Mouse (Mus musculus): Measurements from ENCODE around the gene Gsk3b. TPM values are rescaled to one million over a fixed set of nuclear protein-coding genes. Genes with fewer than 3 reads are reported as not detected.

Gsk3b gene
- total and polyA plus RNA-seq, 3 experiments: 6.1 to 30.8 (median 15.5) TPM

DNA sequence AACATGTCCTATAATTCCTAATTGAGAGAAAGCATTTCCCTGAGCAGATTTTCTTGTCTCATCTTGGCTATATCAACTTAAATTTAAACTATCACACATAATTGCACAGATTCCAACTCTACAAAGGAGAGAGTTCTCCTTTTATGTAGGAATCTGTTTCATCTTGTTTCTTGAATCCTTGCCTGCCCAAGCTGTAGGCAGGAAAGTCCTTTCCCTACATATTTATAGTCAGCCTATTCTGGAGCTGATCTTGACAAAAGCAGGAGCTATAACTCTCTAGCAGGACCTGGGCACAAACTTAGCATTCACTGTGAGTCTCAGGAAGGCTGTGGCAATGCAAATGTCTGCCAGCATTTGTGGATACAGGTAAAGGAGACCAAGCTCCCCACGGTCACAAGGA, 46.6 kb upstream of the Gsk3b start:
- dilution Hi-C loops (cut with MboI; ENCODE audit: extremely low pct_ligation_motif_present, extremely low pct_unique_long_range_greater_than_20kb, low sequenced_read_pairs): no loop called here

DNA sequence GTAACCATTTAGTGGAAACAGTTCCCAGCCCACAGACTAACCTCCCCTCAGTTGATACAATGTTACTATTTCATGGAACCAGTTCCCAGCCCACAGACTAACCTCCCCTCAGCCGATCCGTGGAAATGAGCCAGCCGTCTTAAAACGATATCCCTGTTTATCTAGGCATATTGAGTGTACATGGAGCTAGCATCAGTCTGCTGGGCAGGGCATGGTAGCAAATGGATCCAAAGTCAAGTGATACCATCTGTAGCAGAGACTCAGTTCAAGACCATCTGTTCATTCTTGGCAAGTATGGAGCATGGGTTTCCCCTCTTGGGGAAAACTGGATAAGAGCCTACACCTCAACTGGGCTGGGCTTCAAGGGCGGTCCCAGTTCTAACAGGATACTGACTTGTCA, 44.2 kb upstream of the Gsk3b start:
- TF ChIP-seq TCF12 (IDR thresholded peaks at IDR 0.05; ENCODE audit: low read depth, low read length): no peak
- no peak for TF ChIP-seq NRF1 (IDR thresholded peaks at IDR 0.05; ENCODE audit: low read depth, low read length)
- TF ChIP-seq RAD21 (IDR thresholded peaks at IDR 0.05; ENCODE audit: low read depth, low read length): no peak
- TF ChIP-seq CHD1 (IDR thresholded peaks at IDR 0.05; ENCODE audit: low read depth, low read length): no peak
- TF ChIP-seq BHLHE40 (IDR thresholded peaks at IDR 0.05; ENCODE audit: low read depth, low read length): no peak
- TF ChIP-seq CTCF (conservative IDR thresholded peaks at IDR 0.05 in 1 of 2, IDR thresholded peaks at IDR 0.05 in 1 of 2; ENCODE audit: low read depth in 2 of 2, low read length in 2 of 2): no peak
- TF ChIP-seq GABPA (IDR thresholded peaks at IDR 0.05; ENCODE audit: insufficient replicate concordance, low read depth, low read length): no peak
- no peak for TF ChIP-seq USF2 (conservative IDR thresholded peaks at IDR 0.05; ENCODE audit: low read depth, low read length)
- no peak for TF ChIP-seq MAZ (IDR thresholded peaks at IDR 0.05; ENCODE audit: low read depth, low read length)
- no peak for TF ChIP-seq ELF1 (IDR thresholded peaks at IDR 0.05; ENCODE audit: low read depth, low read length)
- no peak for TF ChIP-seq SMC3 (IDR thresholded peaks at IDR 0.05; ENCODE audit: low read depth, low read length)
- TF ChIP-seq MXI1 (IDR thresholded peaks at IDR 0.05; ENCODE audit: low read depth, low read length): no peak
- TF ChIP-seq E2F4 (IDR thresholded peaks at IDR 0.05; ENCODE audit: insufficient replicate concordance, low read depth, low read length): no peak
- no peak for TF ChIP-seq RCOR1 (conservative IDR thresholded peaks at IDR 0.05; ENCODE audit: low read depth, low read length)
- no peak overlapping the region for H3K27ac ChIP-seq (ENCODE audit: insufficient read depth, low read depth)
- dilution Hi-C loops (cut with MboI; ENCODE audit: extremely low pct_ligation_motif_present, extremely low pct_unique_long_range_greater_than_20kb, low sequenced_read_pairs) (no loop called here), in situ Hi-C loops (cut with MboI; ENCODE audit: low pct_ligation_motif_present, low pct_unique_long_range_greater_than_20kb, low sequenced_read_pairs) (no loop called here)
- peaks cover 0 to 5% of the 10 kb centered on the region in 2 experiments; a peak in 1 of 4 replicates for H3K4me1 ChIP-seq (ENCODE audit: control insufficient read depth in 1 of 2, insufficient read depth in 2 of 2)
- no peaks in the 10 kb centered on the region for H3K9me3 ChIP-seq (replicated peaks; ENCODE audit: low read length)
- no peak overlapping the region for H3K4me2 ChIP-seq (ENCODE audit: insufficient read depth, low read depth, poor library complexity, severe bottlenecking)
- H3K9ac ChIP-seq (ENCODE audit: insufficient read depth, low read depth): no peak overlapping the region
- DNase-seq (ENCODE audit: extremely low read depth): no peak
- no peaks in the 10 kb centered on the region for H3K36me3 ChIP-seq (replicated peaks in 1 of 2; ENCODE audit: control insufficient read depth in 1 of 2, insufficient read depth in 1 of 2, low read length in 1 of 2)
- H3K79me2 ChIP-seq (replicated peaks; ENCODE audit: control insufficient read depth, extremely low read depth, insufficient read depth, poor library complexity, severe bottlenecking): no peaks in the 10 kb centered on the region
- H3K27me3 ChIP-seq (replicated peaks): no peaks in the 10 kb centered on the region
- H3K4me3 ChIP-seq (replicated peaks in 1 of 3; ENCODE audit: low read depth in 2 of 3, low read length in 2 of 3, poor library complexity in 1 of 3): no peak overlapping the region

More for the DNA sequence above, 46.6 kb upstream of the Gsk3b start:
- TF ChIP-seq MXI1 (IDR thresholded peaks at IDR 0.05; ENCODE audit: low read depth, low read length) (no peak), ZKSCAN1 (IDR thresholded peaks at IDR 0.05; ENCODE audit: borderline replicate concordance, low read depth, low read length) (no peak), USF1 (IDR thresholded peaks at IDR 0.05; ENCODE audit: low read depth, low read length) (no peak), JUND (conservative IDR thresholded peaks at IDR 0.05; ENCODE audit: low read depth, low read length) (no peak)
- Histone ChIP-seq H3K79me2 (replicated peaks; ENCODE audit: control insufficient read depth, extremely low read depth, insufficient read depth, poor library complexity, severe bottlenecking) (no peaks in the 10 kb centered on the region), H3K27me3 (replicated peaks) (no peaks in the 10 kb centered on the region), H3K27ac (ENCODE audit: insufficient read depth, low read depth) (no peak overlapping the region), H3K4me2 (ENCODE audit: insufficient read depth, low read depth, poor library complexity, severe bottlenecking) (no peak overlapping the region), H3K4me3 (replicated peaks in 1 of 3; ENCODE audit: low read depth in 2 of 3, low read length in 2 of 3, poor library complexity in 1 of 3) (no peak overlapping the region), H3K4me1 (ENCODE audit: control insufficient read depth in 1 of 2, insufficient read depth in 2 of 2) (no peaks in the 10 kb centered on the region), H3K36me3 (replicated peaks in 1 of 2; ENCODE audit: control insufficient read depth in 1 of 2, insufficient read depth in 1 of 2, low read length in 1 of 2) (no peaks in the 10 kb centered on the region), H3K9ac (ENCODE audit: insufficient read depth, low read depth) (no peak overlapping the region), H3K9me3 (replicated peaks; ENCODE audit: low read length) (no peaks in the 10 kb centered on the region)
- in situ Hi-C loops (cut with MboI; ENCODE audit: low pct_ligation_motif_present, low pct_unique_long_range_greater_than_20kb, low sequenced_read_pairs): no loop called here
- no peak for DNase-seq (ENCODE audit: extremely low read depth)
